Mouse (Mus musculus): Measurements from ENCODE around the gene Adcy7. TPM values are rescaled to one million over a fixed set of nuclear protein-coding genes. Genes with fewer than 3 reads are reported as not detected.

Gene Adcy7
- polyA plus RNA-seq, 1 experiment from 2014 or later = 7.4 TPM

DNA sequence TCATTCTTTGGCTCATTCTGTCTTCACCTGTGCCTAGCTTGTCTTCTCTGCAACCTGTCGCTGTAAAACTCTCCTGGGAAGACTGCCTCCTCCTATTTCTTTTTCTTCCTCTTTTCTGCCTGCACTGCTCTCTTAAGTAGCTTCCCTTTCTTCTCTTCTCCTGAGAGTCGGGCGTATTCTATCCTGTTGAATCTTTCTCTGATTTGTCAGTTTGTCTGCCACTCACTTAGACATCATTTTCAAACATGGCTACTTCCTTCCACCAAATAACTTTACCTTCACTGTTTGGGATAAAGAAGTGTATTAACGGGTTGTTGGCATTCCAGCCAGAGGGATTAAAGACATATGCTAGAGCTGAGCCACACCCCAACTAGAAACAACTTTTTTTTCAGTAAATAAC is 69.8 kb downstream of the Adcy7 start:
- Histone ChIP-seq H3K9ac (no peak overlapping the region), H3K27me3 (replicated peaks) (no peaks in the 10 kb centered on the region), H3K36me3 (peaks cover 50% of the 10 kb centered on the region), H3K4me2 (no peak overlapping the region), H3K4me3 (replicated peaks) (no peak overlapping the region), H3K27ac (no peak overlapping the region), H3K4me1 (0 out of 2 replicates have a peak, but pooled peaks cover 6% of the 10 kb centered on the region), H3K9me3 (no peaks in the 10 kb centered on the region)
- WGBS = 86% methylated on average over 4 of the region's 4 CpGs
- ATAC-seq (ENCODE audit: insufficient read depth, low FRiP score, low read depth) = no peak

DNA sequence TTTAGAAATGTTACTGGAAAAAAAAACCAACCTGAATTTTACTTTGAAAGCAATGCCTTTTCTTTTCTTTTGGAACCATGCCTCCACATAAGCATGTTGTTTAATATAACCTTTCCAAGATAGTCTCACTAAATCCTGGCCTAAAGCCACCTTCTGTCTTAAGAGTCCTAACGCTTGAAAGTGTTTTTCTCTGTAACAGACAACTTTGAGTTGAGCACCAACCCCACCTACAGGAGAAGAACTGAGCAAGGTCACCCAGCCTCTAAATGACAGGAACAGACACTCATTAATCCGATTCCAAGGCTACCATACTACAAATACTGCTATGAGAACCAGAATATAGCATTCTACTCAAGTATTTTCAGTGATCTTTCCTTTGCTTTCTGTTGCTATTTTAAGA is 76.8 kb downstream of the Adcy7 start:
- peaks cover 42% of the 10 kb centered on the region for H3K36me3 ChIP-seq

DNA sequence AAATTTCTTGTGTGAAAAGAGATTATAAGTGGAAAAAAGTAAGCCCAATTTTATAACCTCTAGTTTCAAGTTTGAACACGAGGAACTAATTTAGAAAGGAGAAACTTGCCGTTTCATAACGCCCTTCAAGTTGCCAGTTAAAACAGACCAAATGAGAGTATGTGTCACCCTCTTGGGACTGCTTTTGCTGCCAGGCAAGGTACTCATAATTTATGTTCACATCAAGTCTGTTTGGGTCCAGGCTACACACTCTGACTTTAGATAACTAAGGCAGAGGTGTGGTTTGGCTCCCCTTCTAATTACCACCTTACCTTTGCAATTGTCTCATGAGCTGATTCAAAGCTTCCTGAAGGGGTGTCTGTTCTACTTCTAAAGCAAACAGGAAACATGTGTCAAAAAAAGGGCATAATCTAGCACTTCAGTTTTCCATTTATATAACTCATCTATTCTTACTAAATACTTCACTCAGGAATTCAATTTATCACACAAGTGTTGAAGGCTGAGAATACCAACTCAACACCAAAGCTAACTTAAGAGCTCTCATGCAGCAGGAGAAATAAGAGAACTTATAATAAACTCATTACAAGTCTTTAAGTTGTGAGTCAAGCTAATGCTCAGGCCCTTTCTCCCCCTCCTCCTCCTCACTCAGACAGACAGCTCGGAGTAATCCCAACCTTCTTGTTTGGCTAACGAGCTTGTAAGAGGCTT is 85.2 kb downstream of the Adcy7 start:
- Histone ChIP-seq H3K9me3 (no peaks in the 10 kb centered on the region), H3K4me1 (peaks cover 13% of the 10 kb centered on the region), H3K27me3 (replicated peaks) (no peaks in the 10 kb centered on the region), H3K27ac (no peak overlapping the region), H3K4me2 (no peak overlapping the region), H3K9ac (no peak overlapping the region), H3K4me3 (replicated peaks) (no peak overlapping the region), H3K36me3 (peaks cover 34% of the 10 kb centered on the region)
- ATAC-seq (ENCODE audit: insufficient read depth, low FRiP score, low read depth) = no peak
- WGBS = 76% methylated on average over 5 of the region's 5 CpGs

More for the DNA sequence above, 76.8 kb downstream of the Adcy7 start:
- H3K27me3 ChIP-seq (replicated peaks) = no peaks in the 10 kb centered on the region
- H3K4me3 ChIP-seq (replicated peaks) = no peak overlapping the region
- H3K9me3 ChIP-seq = no peaks in the 10 kb centered on the region
- no peaks in the 10 kb centered on the region for H3K4me1 ChIP-seq
- H3K27ac ChIP-seq = no peak overlapping the region
- no peak for ATAC-seq (ENCODE audit: insufficient read depth, low FRiP score, low read depth)
- H3K4me2 ChIP-seq = no peak overlapping the region
- 76% methylated on average over 2 of the region's 2 CpGs for WGBS
- no peak overlapping the region for H3K9ac ChIP-seq

DNA sequence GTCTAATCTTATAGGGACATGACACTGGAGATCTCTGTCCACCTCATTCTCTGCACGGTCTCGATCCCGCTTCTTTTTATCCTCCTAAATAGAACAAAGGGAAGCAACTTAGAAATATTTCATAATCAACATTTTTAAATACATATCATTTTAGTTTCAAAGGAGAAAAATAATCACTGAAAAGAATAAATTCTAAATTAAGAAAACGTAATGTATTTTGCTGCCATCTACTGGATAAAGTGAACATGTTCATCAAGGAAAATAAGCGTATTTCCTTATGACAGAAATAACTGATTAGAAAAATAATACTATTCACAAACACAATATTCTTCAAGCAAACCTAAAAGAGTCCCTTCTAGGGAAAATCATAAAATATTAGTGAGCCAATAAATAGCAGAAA is 85.7 kb downstream of the Adcy7 start:
- H3K27ac ChIP-seq = no peak overlapping the region
- 76% methylated on average over 5 of the region's 5 CpGs for WGBS
- H3K4me3 ChIP-seq (replicated peaks) = no peak overlapping the region
- peaks cover 13% of the 10 kb centered on the region for H3K4me1 ChIP-seq
- no peak for ATAC-seq (ENCODE audit: insufficient read depth, low FRiP score, low read depth)
- H3K4me2 ChIP-seq = no peak overlapping the region
- no peak overlapping the region for H3K9ac ChIP-seq
- no peaks in the 10 kb centered on the region for H3K9me3 ChIP-seq
- H3K36me3 ChIP-seq = peaks cover 30% of the 10 kb centered on the region
- H3K27me3 ChIP-seq (replicated peaks) = no peaks in the 10 kb centered on the region

DNA sequence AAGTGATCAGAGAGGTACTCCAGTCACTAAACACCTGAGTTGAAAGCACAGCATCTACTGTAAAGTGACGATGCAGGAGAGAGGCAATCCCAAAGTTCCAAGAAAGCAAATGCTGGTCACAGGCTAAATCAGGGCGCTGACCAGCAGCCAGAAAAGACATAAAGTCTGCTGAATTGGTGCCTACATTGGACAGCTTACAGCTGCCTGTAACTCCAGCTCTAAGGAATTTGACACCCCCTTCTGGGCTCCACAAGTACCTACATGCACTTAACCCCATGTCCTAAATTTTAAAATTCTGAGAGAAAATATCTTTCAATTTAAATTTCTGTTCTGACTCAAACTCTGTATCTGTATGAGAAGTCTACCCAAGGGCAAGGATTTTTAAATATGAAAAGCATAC is 87.8 kb downstream of the Adcy7 start:
- no peaks in the 10 kb centered on the region for H3K27me3 ChIP-seq (replicated peaks)
- peak overlapping the region; percentile 79 for H3K4me2 ChIP-seq
- H3K9me3 ChIP-seq = no peaks in the 10 kb centered on the region
- peaks cover 13% of the 10 kb centered on the region for H3K4me1 ChIP-seq
- H3K27ac ChIP-seq = no peak overlapping the region
- WGBS = 75% methylated on average over 2 of the region's 2 CpGs
- ATAC-seq (ENCODE audit: insufficient read depth, low FRiP score, low read depth) = no peak
- H3K36me3 ChIP-seq = peaks cover 28% of the 10 kb centered on the region
- 0 out of 2 replicates have a peak overlapping the region, but pooled peaks have one; percentile 76 for H3K4me3 ChIP-seq (replicated peaks)
- no peak overlapping the region for H3K9ac ChIP-seq

DNA sequence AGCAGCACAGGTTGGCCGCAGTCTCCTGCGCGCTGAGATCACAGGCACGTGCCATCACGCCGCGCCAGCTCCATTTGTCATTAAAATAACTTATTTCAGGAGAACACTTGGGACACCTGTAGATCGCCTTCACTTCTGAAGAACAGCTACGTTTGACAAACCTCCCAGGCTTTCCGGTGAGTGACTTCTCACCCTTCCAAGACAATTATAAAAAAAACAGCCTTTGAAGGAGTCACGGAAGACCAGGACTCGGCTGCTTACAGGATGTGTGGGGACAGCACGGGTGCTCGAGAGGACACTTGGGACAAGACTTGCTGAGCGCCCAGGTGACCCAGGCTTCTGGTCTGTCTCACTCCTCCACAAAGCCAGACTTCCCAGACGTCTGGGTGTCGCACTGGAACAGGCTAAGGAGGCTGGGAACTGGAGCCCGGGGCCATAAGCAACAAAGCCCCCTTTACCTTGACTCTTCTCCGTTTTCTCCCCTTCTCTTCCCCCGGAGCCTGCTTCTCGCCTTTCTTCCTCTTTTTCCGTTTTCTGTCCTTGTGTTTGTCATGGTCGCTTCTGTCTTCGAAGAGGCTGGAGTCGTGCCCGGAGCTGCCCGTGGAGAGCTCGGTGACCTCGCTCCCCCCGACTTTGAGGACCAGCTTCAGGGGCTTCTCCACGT is 89.0 kb downstream of the Adcy7 start:
- peaks cover 13% of the 10 kb centered on the region for H3K4me1 ChIP-seq
- under 1% methylated on average over 31 of the region's 31 CpGs for WGBS
- H3K27me3 ChIP-seq (replicated peaks) = no peaks in the 10 kb centered on the region
- H3K36me3 ChIP-seq = peaks cover 19% of the 10 kb centered on the region
- peak overlapping the region; percentile 76 for H3K4me3 ChIP-seq (replicated peaks)
- peak overlapping the region; percentile 88 for H3K9ac ChIP-seq
- peak overlapping the region; percentile 82 for H3K27ac ChIP-seq
- H3K4me2 ChIP-seq = peak overlapping the region; percentile 79
- ATAC-seq (ENCODE audit: insufficient read depth, low FRiP score, low read depth) = no peak
- no peaks in the 10 kb centered on the region for H3K9me3 ChIP-seq

DNA sequence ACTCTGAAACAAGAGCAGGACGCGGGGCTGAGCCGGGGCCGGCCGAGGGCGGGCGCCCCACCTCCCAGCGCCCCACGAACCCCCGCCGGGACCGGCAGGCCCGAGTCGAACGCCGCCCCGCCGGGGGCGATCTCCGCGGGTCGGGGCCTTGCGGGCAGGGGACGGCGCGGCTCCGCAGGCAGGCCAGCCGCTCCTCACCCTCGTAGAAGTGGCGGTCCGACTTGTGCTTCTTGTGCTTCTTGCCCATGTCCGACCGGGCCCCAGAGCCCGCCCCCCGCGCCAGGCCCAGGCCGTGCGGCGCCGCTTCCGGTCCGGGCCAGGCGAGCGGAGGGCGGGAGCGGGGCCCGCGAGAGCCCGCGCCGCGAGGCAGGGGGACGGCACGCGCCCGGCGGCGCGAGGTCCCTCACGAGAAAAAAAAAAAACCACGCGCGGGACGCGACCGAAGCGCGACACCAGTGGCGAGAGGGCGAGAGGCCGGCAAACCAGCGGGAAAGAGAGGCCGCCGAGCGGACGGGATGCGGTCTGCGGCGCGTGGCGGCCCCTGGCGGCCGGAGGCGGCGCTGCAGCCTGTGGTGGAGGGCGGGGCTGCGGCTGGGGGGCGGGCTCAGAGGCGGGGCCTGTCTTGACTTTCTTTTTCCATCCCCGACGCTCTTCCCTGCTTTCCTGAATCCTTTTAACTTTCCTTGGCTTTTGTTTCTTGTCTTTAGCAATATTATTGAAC is 89.7 kb downstream of the Adcy7 start, which contains the start of gene Brd7:
Gene Brd7, minus strand, starts transcription at position 487 of the 721 bp plus-strand sequence.
- under 1% methylated on average over 91 of the region's 91 CpGs for WGBS
- H3K9me3 ChIP-seq = no peaks in the 10 kb centered on the region
- peak within 1 kb of the TSS; percentile 79 for H3K4me2 ChIP-seq
- peak within 1 kb of the TSS; percentile 76 for H3K4me3 ChIP-seq (replicated peaks)
- H3K27ac ChIP-seq = peak within 1 kb of the TSS; percentile 82
- ATAC-seq (ENCODE audit: insufficient read depth, low FRiP score, low read depth) = peak; percentile 85
- H3K27me3 ChIP-seq (replicated peaks) = no peaks in the 10 kb centered on the region
- peak within 1 kb of the TSS; percentile 88 for H3K9ac ChIP-seq
- peaks cover 16% of the 10 kb centered on the region for H3K36me3 ChIP-seq
- H3K4me1 ChIP-seq = peaks cover 13% of the 10 kb centered on the region

DNA sequence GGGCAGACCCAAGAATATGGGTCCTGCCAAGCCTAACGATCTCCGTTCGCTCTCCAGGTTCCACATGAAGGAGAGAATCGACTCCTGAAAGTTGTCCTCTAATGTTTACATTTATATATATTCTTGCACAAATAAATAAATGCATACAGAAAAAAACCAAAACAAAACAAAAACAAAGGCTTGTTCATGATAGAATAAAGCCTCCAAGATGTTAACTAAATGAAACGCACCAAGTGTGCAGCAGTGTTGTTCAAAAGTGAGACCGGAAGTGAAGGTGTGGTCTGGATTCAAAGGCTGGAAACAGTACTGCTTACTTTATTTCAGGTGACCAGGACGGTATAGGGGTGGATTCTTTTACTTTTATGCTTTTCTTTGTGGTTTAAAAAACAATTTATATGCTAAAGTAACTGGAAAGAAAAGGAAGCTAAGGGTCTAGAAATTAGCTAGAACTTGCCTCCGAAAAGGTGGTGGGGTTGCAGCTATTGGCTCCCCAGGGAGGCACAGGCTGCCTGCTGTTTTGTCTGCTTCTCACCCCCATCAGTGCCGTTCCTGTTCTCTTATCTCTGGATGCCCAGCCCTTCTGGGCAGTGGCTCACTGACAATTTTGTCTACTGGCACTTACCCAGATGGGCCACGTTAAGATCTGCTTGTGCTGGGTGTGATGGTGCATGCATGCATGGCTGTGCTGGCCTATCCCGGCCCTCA is 90.4 kb downstream of the Adcy7 start:
- ATAC-seq (ENCODE audit: insufficient read depth, low FRiP score, low read depth) = peak; percentile 72
- H3K4me1 ChIP-seq = peaks cover 13% of the 10 kb centered on the region
- peak overlapping the region; percentile 42 for H3K4me2 ChIP-seq
- H3K36me3 ChIP-seq = peaks cover 11% of the 10 kb centered on the region
- no peaks in the 10 kb centered on the region for H3K27me3 ChIP-seq (replicated peaks)
- peak overlapping the region; percentile 76 for H3K4me3 ChIP-seq (replicated peaks)
- 32% methylated on average over 11 of the region's 11 CpGs for WGBS
- H3K9me3 ChIP-seq = no peaks in the 10 kb centered on the region
- no peak overlapping the region for H3K9ac ChIP-seq
- no peak overlapping the region for H3K27ac ChIP-seq

DNA sequence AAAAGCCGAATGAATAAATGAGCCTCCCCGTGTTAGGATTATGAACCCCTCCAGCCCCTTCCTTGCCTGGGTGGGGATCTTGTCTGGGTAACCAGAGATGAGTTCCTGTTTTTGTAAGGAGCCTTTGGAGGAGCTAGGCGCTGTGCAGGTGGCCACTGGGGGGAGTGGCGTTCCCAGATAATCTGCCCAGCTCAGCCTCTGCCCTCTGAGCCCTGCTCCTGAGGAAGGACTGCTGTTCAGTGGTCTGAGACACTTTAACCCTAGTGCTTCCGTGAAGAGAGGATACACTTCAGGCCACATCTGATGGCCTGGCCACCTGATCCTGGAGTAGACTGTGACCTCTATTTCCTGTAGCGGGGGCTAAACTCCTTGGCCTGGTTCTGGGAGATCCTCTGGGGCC is 97.0 kb downstream of the Adcy7 start:
- 26% methylated on average over 6 of the region's 6 CpGs for WGBS
- ATAC-seq (ENCODE audit: insufficient read depth, low FRiP score, low read depth) = no peak; the same call in 1 of the 2 replicates

DNA sequence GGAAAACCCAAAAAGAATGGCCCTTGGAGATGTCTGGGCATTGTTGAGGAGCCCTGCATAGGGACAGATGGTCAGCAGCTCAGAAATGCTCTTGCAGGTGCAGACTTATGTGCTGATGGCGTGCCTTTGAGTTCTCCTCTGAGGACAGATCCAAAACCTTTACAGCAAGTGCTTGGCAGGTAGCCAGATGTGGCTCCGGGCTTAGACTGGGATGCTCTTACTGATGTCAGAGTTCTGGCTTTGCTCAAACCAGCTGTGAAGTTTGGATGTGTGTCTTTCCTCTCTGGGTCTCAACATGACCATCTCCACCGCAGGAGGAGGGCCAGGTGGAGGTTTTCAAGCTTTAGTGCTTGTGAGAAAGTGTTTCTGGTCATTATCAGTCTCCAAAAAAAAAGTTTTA is 97.6 kb downstream of the Adcy7 start:
- ATAC-seq (ENCODE audit: insufficient read depth, low FRiP score, low read depth) = peak; percentile 29; the same call in 1 of the 2 replicates
- H3K4me3 ChIP-seq (replicated peaks) = no peak overlapping the region
- no peaks in the 10 kb centered on the region for H3K36me3 ChIP-seq
- peaks cover 9% of the 10 kb centered on the region; the same call in 1 of the 2 replicates for H3K4me1 ChIP-seq
- H3K27me3 ChIP-seq (replicated peaks) = no peaks in the 10 kb centered on the region
- H3K9me3 ChIP-seq = no peaks in the 10 kb centered on the region
- no peak overlapping the region for H3K9ac ChIP-seq
- 41% methylated on average over 3 of the region's 3 CpGs for WGBS
- no peak overlapping the region for H3K4me2 ChIP-seq
- H3K27ac ChIP-seq = no peak overlapping the region

More for the DNA sequence above, 97.0 kb downstream of the Adcy7 start:
- H3K27me3 ChIP-seq (replicated peaks) = no peaks in the 10 kb centered on the region
- H3K4me1 ChIP-seq = peaks cover 9% of the 10 kb centered on the region; the same call in 1 of the 2 replicates
- no peak overlapping the region for H3K9ac ChIP-seq
- H3K36me3 ChIP-seq = no peaks in the 10 kb centered on the region
- H3K27ac ChIP-seq = no peak overlapping the region
- no peak overlapping the region for H3K4me2 ChIP-seq
- no peaks in the 10 kb centered on the region for H3K9me3 ChIP-seq
- no peak overlapping the region for H3K4me3 ChIP-seq (replicated peaks)

DNA sequence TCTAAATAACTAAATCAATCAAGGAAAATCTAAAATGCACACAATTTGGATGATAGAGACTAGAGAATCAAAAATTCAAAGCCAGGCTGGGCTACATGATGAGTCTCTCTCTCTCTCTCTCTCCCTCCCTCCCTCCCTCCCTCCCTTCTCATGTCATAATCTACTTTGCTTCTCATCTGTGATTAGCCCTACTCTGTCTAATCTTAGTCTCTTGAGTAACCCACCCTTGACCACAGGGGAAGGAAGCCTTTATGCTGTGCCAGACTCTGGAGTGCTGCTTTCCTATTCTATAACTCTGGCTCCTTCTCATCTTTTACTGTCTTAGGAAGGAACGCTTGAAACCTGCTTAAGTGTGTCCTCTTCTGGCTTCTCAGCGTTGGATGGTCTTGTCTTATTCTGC is 99.3 kb downstream of the Adcy7 start:
- Histone ChIP-seq H3K4me2 (no peak overlapping the region), H3K9me3 (no peaks in the 10 kb centered on the region), H3K27ac (no peak overlapping the region), H3K4me1 (peaks cover 9% of the 10 kb centered on the region; the same call in 1 of the 2 replicates), H3K27me3 (replicated peaks) (no peaks in the 10 kb centered on the region), H3K4me3 (replicated peaks) (no peak overlapping the region), H3K9ac (no peak overlapping the region), H3K36me3 (no peaks in the 10 kb centered on the region)
- 85% methylated on average over 2 of the region's 2 CpGs for WGBS
- ATAC-seq (ENCODE audit: insufficient read depth, low FRiP score, low read depth) = no peak

Measured in stomach, embryonic 15.5 days (tissue).